Mouse (Mus musculus) forebrain, embryonic 13.5 days (tissue): ENCODE results near the gene Msl2. TPM values are rescaled to one million over a fixed set of nuclear protein-coding genes. Genes with fewer than 3 reads are reported as not detected.

Experiments
- ATAC-seq: fragments of 200-750 bp; cut with Nextera tagmentation; 2 replicates; pipeline ENCODE4 v1.8.0; 2017
- H3K27ac ChIP-seq: fragments of 300-500 bp; sonication (generic); 2 replicates; pipeline ENCODE4 v1.5.1; 2015; ENCODE audit warnings: inconsistent platforms, mild to moderate bottlenecking, moderate library complexity
- H3K27me3 ChIP-seq: fragments of 300-500 bp; sonication (generic); 2 replicates; pipeline ENCODE4 v1.6.1; 2015; ENCODE audit warnings: mild to moderate bottlenecking, inconsistent platforms
- H3K36me3 ChIP-seq: fragments of 300-500 bp; sonication (generic); 2 replicates; pipeline ENCODE4 v1.6.1; 2015; ENCODE audit warnings: mild to moderate bottlenecking, inconsistent platforms; ENCODE audit not compliant: poor library complexity, severe bottlenecking
- H3K4me1 ChIP-seq: fragments of 300-500 bp; sonication (generic); 2 replicates; pipeline ENCODE4 v1.6.1; 2015; ENCODE audit warnings: inconsistent platforms
- H3K4me2 ChIP-seq: fragments of 300-500 bp; sonication (generic); 2 replicates; pipeline ENCODE4 v1.6.1; 2015; ENCODE audit warnings: inconsistent platforms, mild to moderate bottlenecking, moderate library complexity
- H3K4me3 ChIP-seq: fragments of 300-500 bp; sonication (generic); 2 replicates; pipeline ENCODE4 v1.5.1; 2015; ENCODE audit warnings: mild to moderate bottlenecking, inconsistent platforms
- H3K9ac ChIP-seq: fragments of 300-500 bp; sonication (generic); 2 replicates; pipeline ENCODE4 v1.6.1; 2015; ENCODE audit warnings: mild to moderate bottlenecking, inconsistent platforms
- H3K9me3 ChIP-seq: fragments of 300-500 bp; sonication (generic); replicated peaks from 2 replicates; pipeline ENCODE4 v1.6.1; 2016; ENCODE audit warnings: inconsistent platforms
- WGBS: fragments of 180-500 bp; shearing (Covaris S2); methylation state at CpG from one replicate; pipeline ENCODE4 v1.1.7; 2015; 5-methylcytosine and 5-hydroxymethylcytosine counted together
- polyA plus RNA-seq: library from polyadenylated mRNA; unstranded; fragments of >200 nt; fragmentation: Nextera tagmentation; extraction: Ambion mirVana; gene quantifications from 2 replicates; pipeline ENCODE4 v1.2.1, GENCODE M21; 2015

The Msl2 gene
- polyA plus RNA-seq, 1 experiment from 2014 or later = 5.7 TPM

DNA sequence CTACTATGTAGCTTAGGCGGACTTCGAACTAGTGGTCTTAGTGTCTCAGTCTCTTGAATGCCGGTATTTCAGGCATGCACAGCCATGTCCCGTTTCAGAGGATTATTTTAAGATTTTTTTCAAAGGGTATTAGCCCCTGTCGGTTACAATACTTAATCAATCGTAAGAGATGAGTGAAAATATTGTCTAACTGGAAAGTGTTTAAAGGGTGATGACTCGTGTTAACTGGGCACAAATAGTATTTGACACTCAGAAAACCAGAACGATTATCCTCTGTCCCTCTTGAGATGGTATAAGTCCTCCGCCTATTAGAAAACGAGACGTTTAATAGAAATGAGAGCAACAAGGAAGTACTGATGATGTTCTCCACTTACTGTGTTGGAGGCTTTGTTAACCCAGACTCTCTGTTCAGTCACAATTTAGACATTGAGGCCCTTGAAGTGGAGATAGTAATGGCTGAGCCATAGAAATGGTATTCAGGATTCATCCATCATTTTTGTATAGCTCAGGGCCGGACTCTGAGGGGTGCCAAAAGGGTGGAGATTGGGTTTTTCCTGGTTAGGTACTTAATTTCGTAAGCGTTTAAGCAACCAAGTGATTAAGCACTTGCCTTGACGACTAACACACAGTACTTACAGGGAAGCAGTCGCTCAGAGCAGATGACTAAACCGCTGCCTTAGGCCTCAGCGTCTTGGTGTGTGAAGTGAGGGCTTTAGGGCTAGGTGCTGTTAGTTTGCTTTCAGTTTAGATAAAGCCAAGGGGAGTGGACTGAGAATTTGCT is 2.4 kb downstream of the Msl2 start:
- no peak for ATAC-seq
- no peak overlapping the region for H3K27ac ChIP-seq
- 1% methylated on average over 18 of the region's 18 CpGs for WGBS

DNA sequence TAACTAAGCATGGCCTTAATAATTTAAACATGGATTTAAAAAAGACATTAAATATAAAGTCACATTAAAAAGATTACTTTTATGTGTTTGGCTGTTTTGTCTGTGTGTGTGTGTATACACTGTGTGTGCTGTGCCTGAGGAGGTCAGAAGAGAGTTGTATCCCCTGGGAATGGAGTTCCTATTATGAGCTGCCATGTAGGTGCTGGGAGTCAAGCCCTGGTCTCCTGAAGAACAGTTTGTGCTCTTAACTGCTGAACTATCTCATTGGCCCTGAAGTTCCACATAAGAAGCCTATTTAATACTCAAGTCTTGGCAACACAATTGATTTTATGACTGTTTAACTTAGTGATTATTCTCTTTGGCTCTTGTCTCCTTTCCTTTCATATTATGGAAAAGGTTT is 3.6 kb downstream of the Msl2 start:
- Histone ChIP-seq H3K27ac (no peak overlapping the region), H3K4me1 (peaks cover 51% of the 10 kb centered on the region), H3K36me3 (no peaks in the 10 kb centered on the region), H3K9ac (peak overlapping the region; percentile 99; the same call in 1 of the 2 replicates), H3K4me3 (peak overlapping the region; percentile 100), H3K4me2 (peak overlapping the region; percentile 93), H3K27me3 (no peaks in the 10 kb centered on the region), H3K9me3 (no peaks in the 10 kb centered on the region)
- no peak for ATAC-seq

More for the DNA sequence above, 2.4 kb downstream of the Msl2 start:
- H3K4me3 ChIP-seq = peak overlapping the region; percentile 100
- no peaks in the 10 kb centered on the region for H3K9me3 ChIP-seq
- H3K4me2 ChIP-seq = peak overlapping the region; percentile 93
- peaks cover 46% of the 10 kb centered on the region for H3K4me1 ChIP-seq
- H3K9ac ChIP-seq = peak overlapping the region; percentile 99
- no peaks in the 10 kb centered on the region for H3K27me3 ChIP-seq
- no peaks in the 10 kb centered on the region for H3K36me3 ChIP-seq

DNA sequence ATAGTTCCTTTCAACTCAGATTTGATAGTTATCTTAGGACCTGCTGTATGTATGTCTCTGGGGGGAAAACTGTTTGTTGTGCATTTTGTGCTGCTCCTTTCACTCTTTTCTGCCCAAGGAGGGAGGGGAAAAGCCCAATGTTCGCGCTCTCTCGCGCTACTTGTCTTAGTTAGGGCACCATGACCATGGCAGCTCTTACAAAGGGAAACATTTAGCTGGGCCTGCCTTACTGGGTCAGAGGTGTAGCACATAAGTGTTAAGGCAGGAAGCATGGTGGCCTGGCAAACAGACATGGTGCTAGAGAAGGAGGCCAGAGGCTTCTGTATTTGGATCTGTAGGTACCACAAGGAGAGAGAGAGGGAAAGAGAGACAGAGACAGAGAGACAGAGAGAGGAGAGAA is 4.7 kb downstream of the Msl2 start:
- peaks cover 46% of the 10 kb centered on the region for H3K4me1 ChIP-seq
- 77% methylated on average over 4 of the region's 4 CpGs for WGBS
- no peaks in the 10 kb centered on the region for H3K9me3 ChIP-seq
- ATAC-seq = no peak
- no peaks in the 10 kb centered on the region for H3K27me3 ChIP-seq
- peaks cover under 1% of the 10 kb centered on the region; the same call in 1 of the 2 replicates for H3K36me3 ChIP-seq
- H3K4me2 ChIP-seq = peak overlapping the region; percentile 56
- H3K9ac ChIP-seq = no peak overlapping the region; the same call in 1 of the 2 replicates
- H3K4me3 ChIP-seq = peak overlapping the region; percentile 25
- H3K27ac ChIP-seq = no peak overlapping the region

- 66% methylated on average over 3 of the region's 3 CpGs for WGBS
Measured at GRCm38 (mm10) chr9:101080046-101080685, 6.3 kb downstream of the Msl2 start.

DNA sequence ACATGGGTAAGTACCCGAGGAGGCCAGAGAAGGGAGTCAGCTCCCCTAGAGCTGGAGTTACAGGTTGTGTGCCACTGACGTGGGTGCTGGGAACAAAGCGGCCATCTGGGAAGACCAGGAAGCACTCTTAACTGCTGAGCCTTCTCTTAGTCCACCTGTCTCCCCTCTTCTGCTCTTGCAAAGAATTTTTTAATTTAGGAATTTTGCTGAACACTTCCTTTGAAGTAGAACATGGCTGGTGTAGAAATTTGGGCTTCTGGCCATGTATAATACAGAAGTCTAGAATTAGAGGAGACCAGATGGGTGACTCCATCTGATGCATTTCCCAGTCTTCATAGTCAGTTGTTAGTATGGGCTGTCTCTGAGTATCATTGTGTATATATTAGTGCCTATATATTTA is 9.8 kb downstream of the Msl2 start:
- H3K4me1 ChIP-seq = peaks cover 24% of the 10 kb centered on the region
- no peak overlapping the region for H3K27ac ChIP-seq
- 90% methylated on average over 3 of the region's 3 CpGs for WGBS
- H3K4me3 ChIP-seq = no peak overlapping the region
- peak; percentile 38; the same call in 1 of the 2 replicates for ATAC-seq
- no peaks in the 10 kb centered on the region for H3K27me3 ChIP-seq
- H3K36me3 ChIP-seq = peaks cover 3% of the 10 kb centered on the region; the same call in 1 of the 2 replicates
- no peaks in the 10 kb centered on the region for H3K9me3 ChIP-seq
- H3K9ac ChIP-seq = no peak overlapping the region
- H3K4me2 ChIP-seq = no peak overlapping the region

More at GRCm38 (mm10) chr9:101080046-101080685, 6.3 kb downstream of the Msl2 start:
- no peaks in the 10 kb centered on the region for H3K27me3 ChIP-seq
- H3K9ac ChIP-seq = no peak overlapping the region
- no peaks in the 10 kb centered on the region for H3K9me3 ChIP-seq
- H3K4me2 ChIP-seq = peak overlapping the region; percentile 22; the same call in 1 of the 2 replicates
- no peak overlapping the region for H3K4me3 ChIP-seq
- peaks cover 46% of the 10 kb centered on the region for H3K4me1 ChIP-seq
- no peak overlapping the region for H3K27ac ChIP-seq
- ATAC-seq = no peak
- H3K36me3 ChIP-seq = peaks cover 3% of the 10 kb centered on the region; the same call in 1 of the 2 replicates

- Histone ChIP-seq H3K4me1 (no peaks in the 10 kb centered on the region), H3K4me3 (no peak overlapping the region), H3K27me3 (no peaks in the 10 kb centered on the region), H3K9ac (no peak overlapping the region), H3K36me3 (peaks cover 8% of the 10 kb centered on the region; the same call in 1 of the 2 replicates), H3K4me2 (no peak overlapping the region), H3K27ac (no peak overlapping the region), H3K9me3 (peaks cover 10% of the 10 kb centered on the region)
- ATAC-seq = no peak
- 97% methylated on average over 4 of the region's 4 CpGs for WGBS
Measured at GRCm38 (mm10) chr9:101095425-101095824, 21.5 kb downstream of the Msl2 start.

DNA sequence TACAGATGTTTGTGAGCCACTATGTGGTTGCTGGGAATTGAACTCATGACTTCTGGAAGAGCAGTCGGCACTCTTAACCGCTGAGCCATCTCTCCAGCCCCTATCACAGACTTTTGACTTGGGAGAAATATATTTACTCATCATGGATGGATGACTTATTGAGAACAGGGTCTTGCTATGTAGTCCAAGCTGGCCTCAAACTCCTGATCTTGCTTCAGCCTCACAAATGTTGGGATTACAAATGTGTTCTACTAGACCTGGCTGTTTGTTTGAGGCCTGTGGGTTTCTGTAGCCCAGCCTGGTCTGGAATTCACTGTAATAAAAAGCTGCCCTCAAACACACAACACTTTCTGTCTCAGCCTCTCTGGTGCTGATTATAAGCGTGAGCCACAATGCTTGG is 22.6 kb downstream of the Msl2 start:
- Histone ChIP-seq H3K9me3 (peaks cover 10% of the 10 kb centered on the region), H3K9ac (no peak overlapping the region), H3K4me2 (no peak overlapping the region), H3K27ac (no peak overlapping the region), H3K27me3 (no peaks in the 10 kb centered on the region), H3K4me1 (no peaks in the 10 kb centered on the region), H3K36me3 (peaks cover 19% of the 10 kb centered on the region), H3K4me3 (no peak overlapping the region)
- ATAC-seq = no peak
- 97% methylated on average over 3 of the region's 3 CpGs for WGBS

- peaks cover 26% of the 10 kb centered on the region for H3K36me3 ChIP-seq
- H3K9ac ChIP-seq = no peak overlapping the region
- no peak overlapping the region for H3K4me2 ChIP-seq
- no peaks in the 10 kb centered on the region for H3K4me1 ChIP-seq
- WGBS = 74% methylated on average over 1 of the region's 1 CpGs
- H3K9me3 ChIP-seq = peaks cover 6% of the 10 kb centered on the region
- no peak for ATAC-seq
- no peak overlapping the region for H3K4me3 ChIP-seq
- H3K27me3 ChIP-seq = no peaks in the 10 kb centered on the region
- no peak overlapping the region for H3K27ac ChIP-seq
Measured at GRCm38 (mm10) chr9:101097542-101097941, 23.6 kb downstream of the Msl2 start.

DNA sequence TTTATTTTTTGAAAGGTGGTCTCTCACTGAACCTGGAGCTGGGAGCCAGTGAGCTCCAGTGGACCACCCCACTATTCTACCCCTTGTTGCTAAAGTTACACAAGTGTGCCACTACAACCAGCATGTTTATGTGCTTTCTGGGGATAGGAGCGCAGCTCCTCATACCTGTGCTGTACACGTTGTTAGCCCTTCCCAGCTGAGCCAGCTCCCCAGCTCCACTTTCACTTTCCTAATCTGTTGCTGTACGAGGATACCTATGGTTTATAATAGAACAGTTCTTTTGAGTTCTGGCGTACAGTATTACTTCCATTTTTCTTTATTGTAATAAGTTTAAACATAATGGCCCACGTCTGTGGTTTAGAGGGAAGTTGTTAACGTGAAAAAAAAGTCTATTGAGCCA is 25.5 kb downstream of the Msl2 start:
- no peak overlapping the region for H3K27ac ChIP-seq
- no peaks in the 10 kb centered on the region for H3K27me3 ChIP-seq
- no peak overlapping the region for H3K9ac ChIP-seq
- H3K4me3 ChIP-seq = no peak overlapping the region
- H3K9me3 ChIP-seq = peaks cover 4% of the 10 kb centered on the region; the same call in 1 of the 2 replicates
- WGBS = 88% methylated on average over 6 of the region's 6 CpGs
- peaks cover 26% of the 10 kb centered on the region for H3K36me3 ChIP-seq
- H3K4me2 ChIP-seq = no peak overlapping the region
- H3K4me1 ChIP-seq = no peaks in the 10 kb centered on the region
- no peak for ATAC-seq

GRCm38 (mm10) chr9:101100163-101100562 is 26.3 kb downstream of the Msl2 start:
- Histone ChIP-seq H3K9me3 (peaks cover 4% of the 10 kb centered on the region; the same call in 1 of the 2 replicates), H3K27ac (no peak overlapping the region), H3K4me2 (no peak overlapping the region), H3K9ac (no peak overlapping the region), H3K4me1 (no peaks in the 10 kb centered on the region), H3K4me3 (no peak overlapping the region), H3K36me3 (peaks cover 31% of the 10 kb centered on the region), H3K27me3 (no peaks in the 10 kb centered on the region)
- ATAC-seq = no peak
- WGBS = 95% methylated on average over 3 of the region's 3 CpGs

- Histone ChIP-seq H3K4me1 (no peaks in the 10 kb centered on the region), H3K9me3 (peaks cover 4% of the 10 kb centered on the region; the same call in 1 of the 2 replicates), H3K27ac (no peak overlapping the region), H3K9ac (no peak overlapping the region), H3K4me2 (no peak overlapping the region), H3K4me3 (no peak overlapping the region), H3K36me3 (peaks cover 39% of the 10 kb centered on the region), H3K27me3 (no peaks in the 10 kb centered on the region)
- no peak for ATAC-seq
- WGBS = 94% methylated on average over 8 of the region's 8 CpGs
Measured at GRCm38 (mm10) chr9:101101547-101101946, 27.6 kb downstream of the Msl2 start.

- Histone ChIP-seq H3K36me3 (peaks cover 40% of the 10 kb centered on the region), H3K27ac (no peak overlapping the region), H3K4me1 (no peaks in the 10 kb centered on the region), H3K9ac (no peak overlapping the region), H3K9me3 (peaks cover 4% of the 10 kb centered on the region; the same call in 1 of the 2 replicates), H3K4me2 (no peak overlapping the region), H3K4me3 (no peak overlapping the region), H3K27me3 (no peaks in the 10 kb centered on the region)
- ATAC-seq = no peak
- WGBS = 93% methylated on average over 3 of the region's 3 CpGs
Measured at GRCm38 (mm10) chr9:101102288-101102687, 28.4 kb downstream of the Msl2 start.
